Mouse (Mus musculus) G1E (cell line): ENCODE measurements at regions not wholly inside any gene's neighbourhood (a gene's known extent, or its start where the extent isn't known, plus 50 kb on each side); places are given as distances from the start of the nearest gene placed in this dataset.

Source experiments
- ATAC-seq: 2 replicates; pipeline ENCODE4 v1.8.0; 2016; ENCODE audit warnings: mild to moderate bottlenecking; ENCODE audit not compliant: insufficient number of reproducible peaks, poor library complexity, low FRiP score, severe bottlenecking; ENCODE audit errors: extremely low read depth
- DNase-seq: peaks from one replicate; pipeline ENCODE4 v3.0.0; 2012; ENCODE audit warnings: low spot score
- H3K27me3 ChIP-seq: 2 replicates; pipeline ENCODE4 v1.6.1; 2012; ENCODE audit warnings: mild to moderate bottlenecking, low read length, inconsistent platforms; ENCODE audit not compliant: insufficient read depth
- H3K36me3 ChIP-seq: replicated peaks from 2 replicates; pipeline ENCODE3; 2012; ENCODE audit warnings: mild to moderate bottlenecking, inconsistent platforms
- H3K4me1 ChIP-seq: 2 replicates; pipeline ENCODE4 v1.6.1; 2012; ENCODE audit warnings: low read depth, low read length, inconsistent platforms, mixed read lengths; ENCODE audit not compliant: insufficient read depth
- H3K4me3 ChIP-seq: 2 replicates; pipeline ENCODE4 v1.5.1; 2012; ENCODE audit warnings: low read depth, mild to moderate bottlenecking, inconsistent platforms, low read length, moderate library complexity, mixed read lengths
- H3K9me3 ChIP-seq: replicated peaks from 2 replicates; pipeline ENCODE4 v1.6.1; 2012; ENCODE audit warnings: inconsistent platforms
- CTCF ChIP-seq: IDR thresholded peaks from 2 replicates; pipeline ENCODE4 v1.5.1; 2012; ENCODE audit warnings: low read depth, low read length, inconsistent platforms, mixed read lengths
- GATA1 ChIP-seq: IDR thresholded peaks from 2 replicates; pipeline ENCODE4 v1.6.1; 2012; ENCODE audit warnings: borderline replicate concordance, low read length, inconsistent platforms, mixed read lengths
- GATA2 ChIP-seq: IDR thresholded peaks from 2 replicates; pipeline ENCODE4 v1.6.1; 2012; ENCODE audit warnings: low read depth, low read length, inconsistent platforms, borderline replicate concordance
- POLR2AphosphoS5 ChIP-seq: IDR thresholded peaks from 2 replicates; pipeline ENCODE4 v1.6.1; 2012; ENCODE audit warnings: low read depth, low read length, inconsistent platforms; ENCODE audit not compliant: insufficient replicate concordance
- TAL1 ChIP-seq: conservative IDR thresholded peaks from 2 replicates; pipeline ENCODE4 v1.6.1; 2012; ENCODE audit warnings: low read depth, low read length, inconsistent platforms, mixed read lengths

DNA sequence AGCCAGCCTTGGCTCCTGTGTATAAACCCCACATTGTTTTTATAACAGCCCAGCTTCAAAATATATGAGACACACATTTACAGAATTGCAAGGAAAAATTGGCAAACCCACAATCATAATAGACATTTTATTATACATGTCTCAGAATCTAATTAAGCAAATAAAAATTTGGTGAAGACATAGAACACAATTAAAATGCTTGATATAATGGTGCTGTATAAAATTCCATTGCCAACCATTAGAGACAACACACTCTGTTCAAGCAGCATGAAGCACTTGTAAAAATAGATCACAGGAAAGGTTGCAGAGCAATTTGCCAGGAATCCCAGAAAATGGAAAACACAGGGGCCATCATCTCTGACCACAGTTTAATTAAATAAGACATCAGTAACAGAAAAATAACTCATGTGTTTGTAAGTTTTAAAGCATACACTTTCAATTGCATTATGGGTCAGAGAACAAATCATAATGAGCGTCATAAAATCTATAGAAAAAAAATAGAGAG, 229.2 kb downstream of the Pdcd6ip start:
- H3K36me3 ChIP-seq = no peaks in the 10 kb centered on the region
- peaks cover 50% of the 10 kb centered on the region for H3K9me3 ChIP-seq
- H3K27me3 ChIP-seq = no peaks in the 10 kb centered on the region
- no peaks in the 10 kb centered on the region for H3K4me1 ChIP-seq
- DNase-seq = no peak
- TF ChIP-seq CTCF = no peak
- no peak for TF ChIP-seq POLR2AphosphoS5
- ATAC-seq = no peak
- H3K4me3 ChIP-seq = no peak overlapping the region

DNA sequence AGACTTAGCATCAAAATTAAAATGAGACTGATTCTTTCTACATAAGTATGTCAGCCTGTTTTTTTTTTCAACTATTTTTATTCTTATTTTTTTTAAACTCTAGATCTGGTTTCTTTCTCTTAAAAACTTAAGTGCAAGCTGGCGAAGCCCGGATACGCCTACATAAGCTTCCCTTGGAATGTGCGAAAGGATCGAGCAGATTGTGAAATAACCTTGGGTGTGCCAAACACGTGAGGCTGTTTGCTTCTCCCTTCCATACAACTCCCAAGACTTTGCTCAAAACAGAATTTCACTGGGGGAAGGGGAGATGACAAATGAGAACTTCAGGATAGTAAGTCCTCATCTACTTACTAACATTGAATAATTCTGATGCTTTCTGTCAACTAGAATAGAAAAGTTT, 236.3 kb downstream of the Pdcd6ip start:
- H3K9me3 ChIP-seq = peaks cover 19% of the 10 kb centered on the region
- ATAC-seq (no peak), DNase-seq (no peak)
- no peaks in the 10 kb centered on the region for H3K4me1 ChIP-seq
- no peaks in the 10 kb centered on the region for H3K36me3 ChIP-seq
- no peaks in the 10 kb centered on the region for H3K27me3 ChIP-seq
- H3K4me3 ChIP-seq = no peak overlapping the region
- TF ChIP-seq CTCF (no peak), GATA2 (no peak), TAL1 (no peak), POLR2AphosphoS5 (no peak), GATA1 (no peak)

DNA sequence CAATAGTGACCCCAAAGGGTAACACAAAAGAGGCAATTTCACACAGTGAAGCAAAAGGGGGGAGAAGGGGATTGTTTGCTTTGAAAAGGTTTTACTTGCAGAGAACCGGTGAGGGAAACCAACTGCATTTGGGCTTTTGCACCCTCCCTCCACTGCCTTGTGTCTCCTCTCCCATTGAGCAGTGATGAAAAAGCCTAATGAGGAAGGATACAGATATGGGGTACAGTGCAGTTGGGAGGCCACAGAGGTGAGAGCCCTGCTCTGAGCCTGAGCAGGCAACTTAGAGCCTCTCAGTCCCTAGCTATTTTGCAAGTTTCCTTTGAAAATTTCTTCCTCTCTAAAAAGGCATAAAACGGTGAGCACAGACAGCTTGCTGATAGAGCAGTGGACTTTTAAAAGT, 245.2 kb downstream of the Pdcd6ip start:
- TF ChIP-seq GATA2 = no peak
- no peaks in the 10 kb centered on the region for H3K27me3 ChIP-seq
- H3K9me3 ChIP-seq = peaks cover 50% of the 10 kb centered on the region
- no peak overlapping the region for H3K4me3 ChIP-seq
- H3K36me3 ChIP-seq = no peaks in the 10 kb centered on the region
- no peak for DNase-seq
- no peak for ATAC-seq
- H3K4me1 ChIP-seq = no peaks in the 10 kb centered on the region

DNA sequence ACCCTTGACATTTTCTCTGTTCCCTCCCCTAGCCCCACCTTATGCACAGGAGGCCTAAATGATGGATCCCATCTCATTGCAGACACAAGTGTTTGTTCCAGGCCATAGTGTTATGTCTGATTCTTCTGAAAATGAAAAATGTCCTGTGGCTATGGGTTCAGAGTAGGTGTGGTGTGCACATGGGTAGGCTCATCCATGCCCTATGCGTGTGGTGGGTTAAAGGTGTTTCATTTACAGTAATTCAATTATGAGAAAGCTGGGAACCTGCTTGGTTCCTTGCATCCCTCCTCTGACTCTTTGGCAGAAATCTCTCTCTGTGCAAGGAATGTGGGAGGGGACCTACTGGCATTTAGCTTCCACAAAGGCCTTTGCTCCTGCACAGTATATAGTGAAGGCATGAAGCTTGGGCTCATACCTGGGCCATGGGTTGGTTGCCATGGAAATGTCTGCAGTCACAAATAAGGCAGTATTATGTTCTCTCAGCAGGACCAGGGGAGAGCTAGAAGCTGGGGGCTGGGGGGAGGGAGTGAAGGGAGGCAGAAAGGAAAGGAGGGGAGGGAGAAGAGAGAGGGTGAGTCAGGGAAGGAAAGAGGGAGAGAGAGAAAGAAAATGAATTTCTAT, 245.7 kb downstream of the Pdcd6ip start:
- Histone ChIP-seq H3K27me3 (no peaks in the 10 kb centered on the region), H3K9me3 (peaks cover 53% of the 10 kb centered on the region), H3K4me1 (no peaks in the 10 kb centered on the region), H3K4me3 (no peak overlapping the region), H3K36me3 (no peaks in the 10 kb centered on the region)
- ATAC-seq = no peak
- TF ChIP-seq CTCF (no peak), TAL1 (no peak), GATA2 (no peak), POLR2AphosphoS5 (no peak), GATA1 (no peak)
- no peak for DNase-seq

DNA sequence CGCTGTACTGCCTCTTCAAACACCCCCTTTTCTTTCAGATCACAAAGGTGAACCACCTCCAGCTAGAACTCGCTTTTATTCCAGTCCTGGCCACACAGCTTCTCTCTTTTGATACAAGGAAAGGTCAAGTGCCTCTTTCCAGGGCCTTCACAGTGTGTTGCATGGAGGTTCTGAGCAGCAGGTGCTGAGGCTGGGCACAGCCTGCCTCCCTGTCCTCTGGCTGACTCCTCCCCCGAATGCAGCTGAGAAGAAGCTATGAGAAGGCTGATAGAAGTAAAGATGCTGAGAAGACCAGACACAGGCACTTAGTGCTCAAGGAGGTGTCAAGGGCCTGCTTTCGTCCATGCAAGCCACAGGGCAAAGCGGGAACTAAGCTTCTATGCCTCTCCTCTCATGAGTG, 248.2 kb downstream of the Pdcd6ip start:
- Histone ChIP-seq H3K4me3 (no peak overlapping the region), H3K27me3 (no peaks in the 10 kb centered on the region), H3K36me3 (no peaks in the 10 kb centered on the region), H3K9me3 (peaks cover 68% of the 10 kb centered on the region), H3K4me1 (no peaks in the 10 kb centered on the region)
- TF ChIP-seq POLR2AphosphoS5 = no peak
- no peak for TF ChIP-seq CTCF
- no peak for TF ChIP-seq GATA1
- TF ChIP-seq GATA2 = no peak
- no peak for TF ChIP-seq TAL1
- DNase-seq (no peak), ATAC-seq (no peak)

DNA sequence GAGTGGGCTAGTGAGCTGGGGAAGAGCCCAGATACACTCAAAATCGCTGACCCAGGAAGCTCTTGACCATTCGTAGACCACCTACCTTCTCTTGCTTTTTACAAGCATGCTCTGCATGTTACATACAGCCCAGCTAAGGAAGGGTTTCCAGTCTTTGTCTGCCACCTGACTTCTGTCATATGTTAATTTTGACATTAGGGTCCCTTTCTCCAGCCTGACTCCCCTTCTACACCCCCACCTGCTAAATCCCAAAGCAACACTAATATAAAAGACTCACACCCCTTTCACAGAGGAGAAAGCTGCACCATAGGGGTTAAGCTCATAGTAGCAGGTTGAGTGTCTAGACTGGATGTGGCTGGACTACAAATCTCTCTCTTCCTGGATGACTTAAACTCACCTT, 248.8 kb downstream of the Pdcd6ip start:
- Histone ChIP-seq H3K36me3 (no peaks in the 10 kb centered on the region), H3K4me1 (no peaks in the 10 kb centered on the region), H3K9me3 (peaks cover 66% of the 10 kb centered on the region), H3K27me3 (no peaks in the 10 kb centered on the region), H3K4me3 (no peak overlapping the region)
- no peak for ATAC-seq
- DNase-seq = no peak
- no peak for TF ChIP-seq TAL1
- no peak for TF ChIP-seq CTCF
- no peak for TF ChIP-seq GATA2
- no peak for TF ChIP-seq GATA1
- TF ChIP-seq POLR2AphosphoS5 = no peak

DNA sequence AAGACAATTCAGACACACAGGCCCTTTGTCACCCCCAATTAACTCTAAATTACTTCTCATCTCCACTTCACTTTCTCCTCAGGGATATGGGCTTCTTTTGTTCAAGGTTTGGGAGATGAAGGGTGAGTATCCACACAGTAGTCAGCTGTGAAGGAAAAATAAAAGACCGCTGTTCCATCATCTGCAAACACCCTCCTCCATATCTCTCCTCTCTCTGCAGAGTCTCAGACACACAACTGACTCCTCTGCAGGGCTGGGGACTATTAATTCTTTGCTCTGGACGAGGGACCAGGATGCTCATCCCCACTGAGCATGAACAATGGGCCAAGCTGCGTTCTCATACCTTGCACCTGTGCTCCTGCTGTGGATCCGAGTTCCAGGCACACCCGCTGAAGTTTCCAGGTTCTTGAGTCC, 249.3 kb downstream of the Pdcd6ip start:
- TF ChIP-seq TAL1 = no peak
- TF ChIP-seq GATA1 = no peak
- no peak for TF ChIP-seq GATA2
- no peak for TF ChIP-seq POLR2AphosphoS5
- TF ChIP-seq CTCF = no peak
- Histone ChIP-seq H3K9me3 (peaks cover 67% of the 10 kb centered on the region), H3K36me3 (no peaks in the 10 kb centered on the region), H3K27me3 (no peaks in the 10 kb centered on the region), H3K4me1 (no peaks in the 10 kb centered on the region), H3K4me3 (no peak overlapping the region)
- ATAC-seq = no peak
- DNase-seq = no peak
